Mouse (Mus musculus) myocyte (in vitro differentiated cells): ENCODE data around the gene 9930021J03Rik. TPM values are rescaled to one million over a fixed set of nuclear protein-coding genes. Genes with fewer than 3 reads are reported as not detected.

Experiments
- H3K27me3 ChIP-seq: one replicate; pipeline ENCODE4 v1.6.1; 2011; ENCODE audit not compliant: control insufficient read depth, insufficient read depth, insufficient read length
- H3K36me3 ChIP-seq: one replicate; pipeline ENCODE4 v1.6.1; 2011; ENCODE audit not compliant: control insufficient read depth, insufficient read depth
- H3K4me2 ChIP-seq: one replicate; pipeline ENCODE4 v1.6.1; 2011; ENCODE audit warnings: low read depth, control low read depth
- H3K4me3 ChIP-seq: one replicate; pipeline ENCODE4 v1.5.1; 2011; ENCODE audit warnings: mild to moderate bottlenecking, control low read depth, moderate library complexity
- H3K79me2 ChIP-seq: one replicate; pipeline ENCODE4 v1.6.1; 2011; ENCODE audit not compliant: control insufficient read depth, insufficient read depth
- H3ac ChIP-seq: one replicate; pipeline ENCODE4 v1.6.1; 2011; ENCODE audit not compliant: control insufficient read depth, insufficient read length
- CEBPB ChIP-seq: IDR thresholded peaks from 2 replicates; pipeline ENCODE4 v1.6.1; 2011; ENCODE audit warnings: mild to moderate bottlenecking, moderate library complexity; ENCODE audit not compliant: poor library complexity, insufficient read depth, severe bottlenecking
- E2F4 ChIP-seq: IDR thresholded peaks from one replicate; pipeline ENCODE4 v1.6.1; 2011; ENCODE audit warnings: mild to moderate bottlenecking, control low read depth, moderate library complexity; ENCODE audit not compliant: insufficient read depth
- MAX ChIP-seq: IDR thresholded peaks from one replicate; pipeline ENCODE4 v1.6.1; 2011; ENCODE audit warnings: low read depth, mild to moderate bottlenecking, control low read depth
- MYOD1 ChIP-seq, 3 experiments: IDR thresholded peaks; one replicate each; pipeline ENCODE4 v1.6.1; 2011; ENCODE audit warnings: control low read depth in 2 of 3, low read depth in 2 of 3, mild to moderate bottlenecking in 2 of 3, moderate library complexity in 1 of 3; ENCODE audit not compliant: insufficient read length in 2 of 3, control insufficient read depth in 1 of 3
- MYOG ChIP-seq, 3 experiments: IDR thresholded peaks; one replicate each; pipeline ENCODE4 v1.6.1; 2011; ENCODE audit warnings: control low read depth in 2 of 3, low read depth in 2 of 3, mild to moderate bottlenecking in 2 of 3; ENCODE audit not compliant: insufficient read length in 2 of 3, control insufficient read depth in 1 of 3, insufficient read depth in 1 of 3
- POLR2A ChIP-seq: IDR thresholded peaks from one replicate; pipeline ENCODE4 v1.6.1; 2011; ENCODE audit warnings: low read depth, mild to moderate bottlenecking, control low read depth, moderate library complexity; ENCODE audit not compliant: insufficient read length
- POLR2AphosphoS2 ChIP-seq: IDR thresholded peaks from one replicate; pipeline ENCODE4 v1.6.1; 2011; ENCODE audit warnings: low read depth, control low read depth; ENCODE audit not compliant: insufficient read length
- REST ChIP-seq: IDR thresholded peaks from one replicate; pipeline ENCODE4 v1.6.1; 2011; ENCODE audit warnings: mild to moderate bottlenecking, control low read depth, moderate library complexity; ENCODE audit not compliant: insufficient read depth, insufficient read length
- SRF ChIP-seq: IDR thresholded peaks from one replicate; pipeline ENCODE4 v1.6.1; 2011; ENCODE audit warnings: low read depth; ENCODE audit not compliant: control insufficient read depth, insufficient read length
- TCF12 ChIP-seq: IDR thresholded peaks from one replicate; pipeline ENCODE4 v1.6.1; 2011; ENCODE audit warnings: mild to moderate bottlenecking, control low read depth; ENCODE audit not compliant: poor library complexity, insufficient read depth, severe bottlenecking
- TCF3 ChIP-seq: IDR thresholded peaks from one replicate; pipeline ENCODE4 v1.6.1; 2011; ENCODE audit warnings: low read depth, control low read depth; ENCODE audit not compliant: insufficient read length
- USF1 ChIP-seq: IDR thresholded peaks from one replicate; pipeline ENCODE4 v1.6.1; 2011; ENCODE audit warnings: low read depth, mild to moderate bottlenecking, control low read depth, moderate library complexity
- polyA plus RNA-seq: library from polyadenylated mRNA; unstranded; fragments of >200 nt; fragmentation: generic; extraction: Trizol; gene quantifications from one replicate; pipeline ENCODE4 v1.2.1, GENCODE M21; 2012; ENCODE audit warnings: missing spikeins

The 9930021J03Rik gene
- polyA plus RNA-seq, 1 experiment, result 3.1 TPM

GRCm38 (mm10) chr19:29844036-29844661 is 38.4 kb upstream of the 9930021J03Rik start:
- Histone ChIP-seq H3ac (no peak overlapping the region), H3K27me3 (no peaks in the 10 kb centered on the region), H3K36me3 (no peaks in the 10 kb centered on the region), H3K4me3 (no peak overlapping the region), H3K79me2 (no peaks in the 10 kb centered on the region), H3K4me2 (no peak overlapping the region)
- TF ChIP-seq TCF12 (no peak), REST (no peak), CEBPB (no peak), POLR2A (no peak), MAX (no peak), MYOG (IDR thresholded peaks at IDR 0.05; ENCODE audit: control insufficient read depth in 1 of 3, insufficient read depth in 1 of 3, insufficient read length in 2 of 3, low read depth in 2 of 3) (no peak), SRF (no peak), E2F4 (no peak)

GRCm38 (mm10) chr19:29843641-29844035 is 37.8 kb upstream of the 9930021J03Rik start:
- no peaks in the 10 kb centered on the region for H3K79me2 ChIP-seq
- TF ChIP-seq POLR2AphosphoS2 (no peak), MYOG (IDR thresholded peaks at IDR 0.05; ENCODE audit: control insufficient read depth in 1 of 3, insufficient read depth in 1 of 3, insufficient read length in 2 of 3, low read depth in 2 of 3) (no peak), TCF12 (no peak), CEBPB (no peak), SRF (no peak), REST (no peak), TCF3 (no peak), USF1 (no peak), MYOD1 (IDR thresholded peaks at IDR 0.05; ENCODE audit: control insufficient read depth in 1 of 3, insufficient read length in 2 of 3, low read depth in 2 of 3) (no peak), POLR2A (no peak), MAX (no peak), E2F4 (no peak)
- no peak overlapping the region for H3K4me2 ChIP-seq
- no peak overlapping the region for H3ac ChIP-seq
- no peak overlapping the region for H3K4me3 ChIP-seq
- H3K36me3 ChIP-seq, result no peaks in the 10 kb centered on the region
- H3K27me3 ChIP-seq, result no peaks in the 10 kb centered on the region

- H3K79me2 ChIP-seq, result no peaks in the 10 kb centered on the region
- H3K4me2 ChIP-seq, result no peak overlapping the region
- H3ac ChIP-seq, result no peak overlapping the region
- no peaks in the 10 kb centered on the region for H3K27me3 ChIP-seq
- H3K4me3 ChIP-seq, result no peak overlapping the region
- no peaks in the 10 kb centered on the region for H3K36me3 ChIP-seq
- TF ChIP-seq E2F4 (no peak), POLR2A (no peak), MYOG (IDR thresholded peaks at IDR 0.05; ENCODE audit: control insufficient read depth in 1 of 3, insufficient read depth in 1 of 3, insufficient read length in 2 of 3, low read depth in 2 of 3) (no peak), REST (no peak), SRF (no peak), CEBPB (no peak), MYOD1 (IDR thresholded peaks at IDR 0.05; ENCODE audit: control insufficient read depth in 1 of 3, insufficient read length in 2 of 3, low read depth in 2 of 3) (no peak), TCF12 (no peak)
Measured at GRCm38 (mm10) chr19:29842973-29843372, 37.2 kb upstream of the 9930021J03Rik start.

- H3K79me2 ChIP-seq, result no peaks in the 10 kb centered on the region
- H3ac ChIP-seq, result no peak overlapping the region
- H3K4me2 ChIP-seq, result no peak overlapping the region
- no peak overlapping the region for H3K4me3 ChIP-seq
- TF ChIP-seq CEBPB (peak; percentile 91), TCF12 (no peak), E2F4 (no peak)
- H3K36me3 ChIP-seq, result no peaks in the 10 kb centered on the region
- no peaks in the 10 kb centered on the region for H3K27me3 ChIP-seq
Measured at GRCm38 (mm10) chr19:29840642-29841041, 34.9 kb upstream of the 9930021J03Rik start.

- H3K36me3 ChIP-seq, result no peaks in the 10 kb centered on the region
- no peak overlapping the region for H3K4me3 ChIP-seq
- no peak overlapping the region for H3ac ChIP-seq
- TF ChIP-seq E2F4 (no peak), TCF3 (no peak), POLR2A (no peak), CEBPB (no peak), MYOG (IDR thresholded peaks at IDR 0.05; ENCODE audit: control insufficient read depth in 1 of 3, insufficient read depth in 1 of 3, insufficient read length in 2 of 3, low read depth in 2 of 3) (no peak), USF1 (no peak), MAX (no peak), SRF (no peak)
- H3K79me2 ChIP-seq, result no peaks in the 10 kb centered on the region
- H3K27me3 ChIP-seq, result no peaks in the 10 kb centered on the region
- H3K4me2 ChIP-seq, result no peak overlapping the region
Measured at GRCm38 (mm10) chr19:29838636-29839135, 32.9 kb upstream of the 9930021J03Rik start.
